Comparison of ENCODE assay signal across 18 mouse cellular contexts in the genomic region with DNA sequence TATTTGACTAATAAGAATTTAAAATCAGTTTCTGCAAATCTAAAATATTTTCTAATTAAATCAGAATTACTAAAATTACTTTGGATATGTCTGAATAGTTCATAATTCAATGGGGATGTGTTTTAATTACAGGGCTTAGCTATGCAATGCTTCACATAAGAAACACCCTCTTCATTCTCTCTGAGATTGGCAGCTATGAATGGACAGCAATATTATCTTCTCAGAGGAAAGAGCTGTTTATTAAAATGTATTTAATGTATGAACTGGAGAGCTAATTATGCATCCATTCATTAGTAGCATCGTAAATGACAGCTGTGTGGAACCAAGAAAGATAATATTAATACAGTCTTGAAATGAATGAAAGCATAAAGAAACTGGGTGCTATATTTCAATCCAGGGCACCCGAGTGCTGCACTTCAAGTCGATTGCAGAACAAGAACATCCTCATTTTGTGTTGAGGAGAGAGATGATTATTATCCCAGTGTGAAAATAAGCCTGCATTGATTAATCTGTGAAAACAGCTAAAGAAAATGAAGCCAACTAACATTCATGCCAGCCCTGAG.
DNase-seq lines count a peak whose midpoint lies in the region; ATAC-seq and TF ChIP-seq lines count a peak whose summit lies in the region.
"Had no signal": no experiment of that assay in that cellular context is flagged by ENCODE, and none has a peak within 500 bp of the region (broad histone marks: within the 10 kb centered on the region; RNA-seq: fewer than 3 reads in every experiment).

No protein-coding gene starts in this region.

- WGBS in forebrain, embryonic 14.5 days, result 65% methylated on average over 3 of the region's 3 CpGs
- 65% methylated on average over 3 of the region's 3 CpGs for WGBS in forebrain, embryonic 12.5 days
- 54% methylated on average over 3 of the region's 3 CpGs for WGBS in neural tube, embryonic 13.5 days
- 65% methylated on average over 3 of the region's 3 CpGs for WGBS in midbrain, embryonic 14.5 days

- no peak for TF ChIP-seq CTCF in layer of hippocampus, adult 2 months (conservative IDR thresholded peaks at IDR 0.05)

- H3K27ac ChIP-seq in forebrain, embryonic 14.5 days (ENCODE audit: low read depth, low read length), result no peak overlapping the region
- H3K27ac ChIP-seq in forebrain, embryonic 12.5 days, result no peak overlapping the region
- 0 out of 2 replicates have a peak overlapping the region, but pooled peaks have one; percentile 40 for H3K27ac ChIP-seq in layer of hippocampus, adult 2 months
- H3K27ac ChIP-seq in neural tube, embryonic 13.5 days (replicated peaks), result no peak overlapping the region
- no peak overlapping the region for H3K27ac ChIP-seq in midbrain, embryonic 14.5 days (replicated peaks; ENCODE audit: low read depth, low read length)
- H3K27ac ChIP-seq: embryonic facial prominence, embryonic 12.5 days; heart, embryonic 13.5 days; hindbrain, embryonic 12.5 days had no signal

- peak; percentile 58 for DNase-seq in forebrain, embryonic 14.5 days (ENCODE audit: low spot score)
- no peak for DNase-seq in layer of hippocampus, adult 2 months (ENCODE audit: low spot score in 2 of 2)
- no peak for DNase-seq in layer of hippocampus, postnatal 10 days (ENCODE audit: low spot score in 2 of 2)
- no peak for DNase-seq in neural tube, embryonic 10.5 days (ENCODE audit: extremely low spot score, low spot score)
- DNase-seq in midbrain, embryonic 14.5 days, result peak; percentile 10
- no peak for DNase-seq in urinary bladder, postnatal 25 days (ENCODE audit: low spot score)
- DNase-seq: adrenal gland, postnatal 10 days; cerebellum, adult 11-12 months; cerebellum, adult 9-10 months; cerebellum, postnatal 25 days; gastrocnemius, postnatal 36 days; heart, adult 11 months; heart, postnatal 36 days had no signal

- H3K27me3 ChIP-seq in forebrain, embryonic 14.5 days (replicated peaks; ENCODE audit: control insufficient read depth, insufficient read depth, low read length), result no peaks in the 10 kb centered on the region
- H3K27me3 ChIP-seq in forebrain, embryonic 12.5 days, result no peaks in the 10 kb centered on the region
- H3K27me3 ChIP-seq in neural tube, embryonic 13.5 days, result no peaks in the 10 kb centered on the region
- H3K27me3 ChIP-seq in midbrain, embryonic 14.5 days (ENCODE audit: control insufficient read depth, insufficient read depth, low read length), result no peaks in the 10 kb centered on the region
- H3K27me3 ChIP-seq: embryonic facial prominence, embryonic 12.5 days; heart, embryonic 13.5 days; hindbrain, embryonic 12.5 days had no signal

- no peaks in the 10 kb centered on the region for H3K9me3 ChIP-seq in forebrain, embryonic 14.5 days (replicated peaks; ENCODE audit: control insufficient read depth, low read length)
- no peaks in the 10 kb centered on the region for H3K9me3 ChIP-seq in forebrain, embryonic 12.5 days
- no peaks in the 10 kb centered on the region for H3K9me3 ChIP-seq in neural tube, embryonic 13.5 days
- H3K9me3 ChIP-seq in midbrain, embryonic 14.5 days (ENCODE audit: control insufficient read depth, low read length), result no peaks in the 10 kb centered on the region
- H3K9me3 ChIP-seq: embryonic facial prominence, embryonic 12.5 days; hindbrain, embryonic 12.5 days had no signal

- ATAC-seq in forebrain, embryonic 14.5 days, result peak; percentile 87
- no peak for ATAC-seq in forebrain, embryonic 12.5 days (ENCODE audit: low FRiP score)
- ATAC-seq in neural tube, embryonic 13.5 days (ENCODE audit: low read depth), result 0 out of 2 replicates have a peak, but pooled peaks have one; percentile 59
- ATAC-seq in midbrain, embryonic 14.5 days (ENCODE audit: low FRiP score, low TSS enrichment), result no peak

- no peak overlapping the region for H3K4me2 ChIP-seq in forebrain, embryonic 14.5 days (ENCODE audit: low read length)
- H3K4me2 ChIP-seq in forebrain, embryonic 12.5 days, result no peak overlapping the region
- H3K4me2 ChIP-seq in neural tube, embryonic 13.5 days, result no peak overlapping the region
- no peak overlapping the region for H3K4me2 ChIP-seq in midbrain, embryonic 14.5 days (ENCODE audit: low read length)
- H3K4me2 ChIP-seq: embryonic facial prominence, embryonic 12.5 days; heart, embryonic 13.5 days; hindbrain, embryonic 12.5 days had no signal

- no peak overlapping the region for H3K9ac ChIP-seq in forebrain, embryonic 14.5 days (ENCODE audit: low read length)
- H3K9ac ChIP-seq in forebrain, embryonic 12.5 days, result no peak overlapping the region
- H3K9ac ChIP-seq in neural tube, embryonic 13.5 days, result no peak overlapping the region
- H3K9ac ChIP-seq in midbrain, embryonic 14.5 days (replicated peaks; ENCODE audit: low read length), result no peak overlapping the region
- H3K9ac ChIP-seq: embryonic facial prominence, embryonic 12.5 days; heart, embryonic 13.5 days; hindbrain, embryonic 12.5 days had no signal

- H3K36me3 ChIP-seq in forebrain, embryonic 14.5 days (ENCODE audit: control insufficient read depth, insufficient read depth, low read length), result no peaks in the 10 kb centered on the region
- no peaks in the 10 kb centered on the region for H3K36me3 ChIP-seq in forebrain, embryonic 12.5 days (replicated peaks)
- no peaks in the 10 kb centered on the region for H3K36me3 ChIP-seq in neural tube, embryonic 13.5 days
- no peaks in the 10 kb centered on the region for H3K36me3 ChIP-seq in midbrain, embryonic 14.5 days (ENCODE audit: control insufficient read depth, insufficient read depth, low read length)
- H3K36me3 ChIP-seq: embryonic facial prominence, embryonic 12.5 days; heart, embryonic 13.5 days; hindbrain, embryonic 12.5 days had no signal

- H3K4me1 ChIP-seq in forebrain, embryonic 14.5 days (ENCODE audit: control insufficient read depth, insufficient read depth, low read length), result no peaks in the 10 kb centered on the region
- H3K4me1 ChIP-seq in forebrain, embryonic 12.5 days, result no peaks in the 10 kb centered on the region
- H3K4me1 ChIP-seq in neural tube, embryonic 13.5 days (replicated peaks), result no peaks in the 10 kb centered on the region
- 0 out of 2 replicates have a peak, but pooled peaks cover 3% of the 10 kb centered on the region for H3K4me1 ChIP-seq in midbrain, embryonic 14.5 days (ENCODE audit: control insufficient read depth, insufficient read depth, low read length)
- H3K4me1 ChIP-seq: embryonic facial prominence, embryonic 12.5 days; heart, embryonic 13.5 days; hindbrain, embryonic 12.5 days had no signal

- H3K4me3 ChIP-seq in forebrain, embryonic 14.5 days (ENCODE audit: low read depth, low read length), result no peak overlapping the region
- no peak overlapping the region for H3K4me3 ChIP-seq in forebrain, embryonic 12.5 days (replicated peaks)
- H3K4me3 ChIP-seq in layer of hippocampus, adult 2 months, result no peak overlapping the region
- H3K4me3 ChIP-seq in neural tube, embryonic 13.5 days, result no peak overlapping the region
- no peak overlapping the region for H3K4me3 ChIP-seq in midbrain, embryonic 14.5 days (replicated peaks; ENCODE audit: low read depth, low read length)
- H3K4me3 ChIP-seq: embryonic facial prominence, embryonic 12.5 days; heart, embryonic 13.5 days; hindbrain, embryonic 12.5 days had no signal

Comparison
In these comparisons a context has a peak if more than half of its experiments do, and no peak if none do; other contexts are left out.
1. ATAC-seq: peak in forebrain, embryonic 14.5 days (single experiment) and neural tube, embryonic 13.5 days (single experiment); none in forebrain, embryonic 12.5 days (single experiment) and midbrain, embryonic 14.5 days (single experiment).
2. DNase-seq: peak in forebrain, embryonic 14.5 days (single experiment) and midbrain, embryonic 14.5 days (single experiment); none in layer of hippocampus, adult 2 months (0 of 2), layer of hippocampus, postnatal 10 days (0 of 2), neural tube, embryonic 10.5 days (single experiment) and urinary bladder, postnatal 25 days (single experiment).